Mouse (Mus musculus) stomach, embryonic 14.5 days (tissue): ENCODE measurements around the gene Eif4b. TPM values are rescaled to one million over a fixed set of nuclear protein-coding genes. Genes with fewer than 3 reads are reported as not detected.

Experiments used
- ATAC-seq: fragments of 200-750 bp; cut with Nextera tagmentation; 2 replicates; pipeline ENCODE4 v1.8.0; 2017; ENCODE audit warnings: low read depth, moderate TSS enrichment; ENCODE audit not compliant: insufficient number of reproducible peaks, insufficient read depth, low FRiP score
- H3K27ac ChIP-seq: fragments of 300-500 bp; sonication (generic); 2 replicates; pipeline ENCODE4 v1.5.1; 2014; ENCODE audit warnings: mild to moderate bottlenecking, low read length, moderate library complexity, mixed read lengths
- H3K27me3 ChIP-seq: fragments of 300-500 bp; sonication (generic); 2 replicates; pipeline ENCODE4 v1.6.1; 2014; ENCODE audit warnings: low read length, control low read depth, mixed read lengths; ENCODE audit not compliant: control insufficient read depth, insufficient read depth
- H3K36me3 ChIP-seq: fragments of 300-500 bp; sonication (generic); 2 replicates; pipeline ENCODE4 v1.6.1; 2014; ENCODE audit warnings: mild to moderate bottlenecking, control low read depth, low read length, moderate library complexity, mixed read lengths; ENCODE audit not compliant: control insufficient read depth, insufficient read depth
- H3K4me1 ChIP-seq: fragments of 300-500 bp; sonication (generic); 2 replicates; pipeline ENCODE4 v1.6.1; 2014; ENCODE audit warnings: low read length, control low read depth, mixed read lengths; ENCODE audit not compliant: control insufficient read depth, insufficient read depth
- H3K4me2 ChIP-seq: fragments of 300-500 bp; sonication (generic); replicated peaks from 2 replicates; pipeline ENCODE4 v1.6.1; 2014; ENCODE audit warnings: low read depth, low read length, control low read depth
- H3K4me3 ChIP-seq: fragments of 300-500 bp; sonication (generic); 2 replicates; pipeline ENCODE4 v1.5.1; 2014; ENCODE audit warnings: low read depth, low read length, control low read depth
- H3K9ac ChIP-seq: fragments of 300-500 bp; sonication (generic); replicated peaks from 2 replicates; pipeline ENCODE4 v1.6.1; 2014; ENCODE audit warnings: low read depth, mild to moderate bottlenecking, control low read depth, low read length, moderate library complexity, mixed read lengths
- H3K9me3 ChIP-seq: fragments of 300-500 bp; sonication (generic); 2 replicates; pipeline ENCODE4 v1.6.1; 2016; ENCODE audit warnings: low read depth, low read length, control low read depth; ENCODE audit not compliant: control insufficient read depth
- WGBS: fragments of 180-500 bp; shearing (Covaris S2); extraction: QIAGEN DNeasy Blood & Tissue Kit; methylation state at CpG from one replicate; pipeline ENCODE4 v1.1.7; 2014; 5-methylcytosine and 5-hydroxymethylcytosine counted together
- polyA plus RNA-seq: library from polyadenylated mRNA; unstranded; fragments of >200 nt; fragmentation: Nextera tagmentation; extraction: Ambion mirVana; gene quantifications from 2 replicates; pipeline ENCODE4 v1.2.1, GENCODE M21; 2014

Eif4b gene
- polyA plus RNA-seq, 1 experiment from 2014 or later: 129 TPM

DNA sequence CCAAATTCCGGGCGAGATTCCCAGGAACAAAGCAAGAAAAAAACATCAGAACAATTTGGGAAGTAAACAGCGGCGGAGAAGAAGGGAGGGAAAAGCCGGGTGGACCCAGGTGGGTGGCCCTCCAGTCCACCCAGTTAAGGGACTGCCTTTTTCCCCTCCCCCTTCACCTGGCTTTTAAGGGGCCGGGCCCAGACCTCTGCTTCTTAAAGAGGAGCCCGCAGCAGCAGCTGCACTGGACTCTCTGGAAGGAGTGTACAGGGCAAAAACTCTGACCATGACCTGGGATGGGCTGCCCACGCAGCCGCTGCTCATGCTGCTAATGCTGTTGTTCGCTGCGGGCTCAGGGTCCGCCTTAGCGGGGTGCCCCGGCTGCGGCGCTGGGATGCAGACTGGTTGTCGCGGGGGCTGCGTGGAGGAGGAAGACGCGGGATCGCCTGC is 70.7 kb downstream of the Eif4b start, which contains the start of gene Igfbp6:
Igfbp6 (plus strand) TSS at position 89 of the 438 bp plus-strand sequence.
- no peaks in the 10 kb centered on the region for H3K9me3 ChIP-seq
- no peak for ATAC-seq
- peak within 1 kb of the TSS; percentile 39 for H3K4me2 ChIP-seq
- no peak within 1 kb of the TSS for H3K27ac ChIP-seq
- 0 out of 2 replicates have a peak, but pooled peaks cover 3% of the 10 kb centered on the region for H3K27me3 ChIP-seq
- no peaks in the 10 kb centered on the region for H3K36me3 ChIP-seq
- 5% methylated on average over 22 of the region's 22 CpGs for WGBS
- peaks cover 17% of the 10 kb centered on the region for H3K4me1 ChIP-seq
- no peak within 1 kb of the TSS for H3K9ac ChIP-seq
- peak within 1 kb of the TSS; percentile 7; the same call in 1 of the 2 replicates for H3K4me3 ChIP-seq

DNA sequence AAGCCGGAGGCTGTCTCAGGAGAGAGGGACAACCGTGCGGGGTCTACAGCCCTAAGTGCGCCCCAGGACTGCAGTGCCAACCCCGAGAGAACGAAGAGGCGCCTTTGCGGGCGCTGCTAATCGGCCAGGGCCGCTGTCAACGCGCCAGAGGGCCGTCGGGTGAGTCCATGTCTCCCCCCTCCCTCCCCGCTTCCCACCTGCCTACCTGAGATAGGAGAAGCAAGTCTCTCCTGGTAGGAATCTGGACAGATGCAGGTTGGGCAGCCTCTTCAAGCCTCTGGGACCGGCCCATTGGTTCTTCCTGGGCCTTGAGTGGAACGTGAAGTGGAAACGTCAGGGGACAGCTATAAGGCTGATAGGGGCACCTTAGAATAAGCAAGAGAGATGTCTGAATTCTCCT is 71.2 kb downstream of the Eif4b start:
- Histone ChIP-seq H3K27ac (no peak overlapping the region), H3K4me2 (peak overlapping the region; percentile 39), H3K36me3 (no peaks in the 10 kb centered on the region), H3K4me3 (peak overlapping the region; percentile 7; the same call in 1 of the 2 replicates), H3K9me3 (no peaks in the 10 kb centered on the region), H3K27me3 (0 out of 2 replicates have a peak, but pooled peaks cover 3% of the 10 kb centered on the region), H3K4me1 (peaks cover 17% of the 10 kb centered on the region), H3K9ac (no peak overlapping the region)
- no peak for ATAC-seq
- WGBS: 14% methylated on average over 19 of the region's 19 CpGs

DNA sequence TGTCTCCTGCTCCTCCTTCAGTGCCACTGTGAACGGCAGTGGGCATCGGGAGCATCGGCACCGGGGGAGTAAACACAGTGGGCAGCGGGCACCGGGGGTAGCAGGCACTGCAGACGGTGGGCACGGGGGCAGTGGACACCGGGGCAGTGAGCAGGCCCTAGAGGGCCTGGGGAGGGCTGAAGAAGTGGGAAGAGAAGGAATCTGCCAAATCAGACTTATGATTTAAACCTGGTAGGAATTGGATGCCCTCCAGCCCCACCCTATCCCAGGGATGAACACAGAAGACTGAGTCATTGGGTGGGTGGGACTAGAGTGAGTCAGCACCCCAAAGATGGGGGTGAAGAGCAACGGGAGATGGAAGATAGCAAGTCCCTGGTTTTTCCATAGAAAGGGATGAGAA is 71.8 kb downstream of the Eif4b start:
- H3K27ac ChIP-seq: no peak overlapping the region
- no peaks in the 10 kb centered on the region for H3K9me3 ChIP-seq
- H3K4me1 ChIP-seq: peaks cover 22% of the 10 kb centered on the region
- H3K4me2 ChIP-seq: no peak overlapping the region
- 84% methylated on average over 10 of the region's 10 CpGs for WGBS
- no peak for ATAC-seq
- no peaks in the 10 kb centered on the region for H3K36me3 ChIP-seq
- no peak overlapping the region for H3K9ac ChIP-seq
- no peak overlapping the region for H3K4me3 ChIP-seq
- 0 out of 2 replicates have a peak, but pooled peaks cover 3% of the 10 kb centered on the region for H3K27me3 ChIP-seq

- H3K27me3 ChIP-seq: 0 out of 2 replicates have a peak, but pooled peaks cover 3% of the 10 kb centered on the region
- H3K4me2 ChIP-seq: no peak overlapping the region
- H3K9me3 ChIP-seq: no peaks in the 10 kb centered on the region
- H3K36me3 ChIP-seq: no peaks in the 10 kb centered on the region
- 88% methylated on average over 5 of the region's 5 CpGs for WGBS
- no peak overlapping the region for H3K27ac ChIP-seq
- peaks cover 29% of the 10 kb centered on the region for H3K4me1 ChIP-seq
- H3K9ac ChIP-seq: no peak overlapping the region
- no peak for ATAC-seq
- no peak overlapping the region for H3K4me3 ChIP-seq
These were observed 72.5 kb downstream of the Eif4b start for GRCm38 (mm10) chr15:102146089-102146488.

Other genes starting within 250 kb of the Eif4b start
- 1.4 and 1.9 TPM in 2 replicates for gene Krt1, start 223.0 kb upstream of the Eif4b start, polyA plus RNA-seq
- 0.13 and 0.14 TPM in 2 replicates for gene Krt77, start 204.1 kb upstream of the Eif4b start, polyA plus RNA-seq
- not detected in 2 replicates for gene Krt76, start 180.9 kb upstream of the Eif4b start, polyA plus RNA-seq
- gene Krt4, start 149.0 kb upstream of the Eif4b start, polyA plus RNA-seq: 60.1 and 100 TPM in 2 replicates
- gene Krt79, start 133.4 kb upstream of the Eif4b start, polyA plus RNA-seq: 0.38 and 0.78 TPM in 2 replicates
- gene Krt78, start 119.5 kb upstream of the Eif4b start, polyA plus RNA-seq: 0.36 and 0.66 TPM in 2 replicates
- 707 and 780 TPM in 2 replicates for gene Krt8, start 69.3 kb upstream of the Eif4b start, polyA plus RNA-seq
- gene Krt18, start 45.6 kb upstream of the Eif4b start, polyA plus RNA-seq: 407 and 452 TPM in 2 replicates
- 42.6 and 48.5 TPM in 2 replicates for gene Tns2, start 26.6 kb downstream of the Eif4b start, polyA plus RNA-seq
- gene Spryd3, start 62.5 kb downstream of the Eif4b start, polyA plus RNA-seq: 15.2 and 16.7 TPM in 2 replicates
- gene Igfbp6, start 70.6 kb downstream of the Eif4b start, polyA plus RNA-seq: 12.4 and 13.1 TPM in 2 replicates
- gene Soat2, start 76.8 kb downstream of the Eif4b start, polyA plus RNA-seq: 2.1 and 2.2 TPM in 2 replicates
- 52.0 and 54.0 TPM in 2 replicates for gene Zfp740, start 129.5 kb downstream of the Eif4b start, polyA plus RNA-seq
- gene Csad, start 131.0 kb downstream of the Eif4b start, polyA plus RNA-seq: 60.5 and 63.9 TPM in 2 replicates
- gene Itgb7, start 158.2 kb downstream of the Eif4b start, polyA plus RNA-seq: 5.8 and 9.9 TPM in 2 replicates
- 36.9 and 40.5 TPM in 2 replicates for gene Rarg, start 183.7 kb downstream of the Eif4b start, polyA plus RNA-seq
- 0.36 and 0.56 TPM in 2 replicates for gene Gm9918, start 196.8 kb downstream of the Eif4b start, polyA plus RNA-seq
- 63.1 and 63.7 TPM in 2 replicates for gene Mfsd5, start 205.7 kb downstream of the Eif4b start, polyA plus RNA-seq
- 25.4 and 28.6 TPM in 2 replicates for gene Espl1, start 222.5 kb downstream of the Eif4b start, polyA plus RNA-seq